ENCODE assay signal across 19 mouse cellular contexts in genomic region chr12:75748574-75748973, GRCm38 (mm10).
"Had no signal": no experiment of that assay in that cellular context is flagged by ENCODE, and none has a peak within 500 bp of the region (broad histone marks: within the 10 kb centered on the region; RNA-seq: fewer than 3 reads in every experiment).

No protein-coding gene starts in this region.

- H3K4me3 ChIP-seq: midbrain, embryonic 12.5 days; myocyte; neural tube, embryonic 13.5 days; neural tube, embryonic 15.5 days had no signal

- H3K4me1 ChIP-seq: midbrain, embryonic 12.5 days; neural tube, embryonic 13.5 days; neural tube, embryonic 15.5 days had no signal

- H3K9me3 ChIP-seq: midbrain, embryonic 12.5 days; neural tube, embryonic 13.5 days; neural tube, embryonic 15.5 days had no signal

- H3K27ac ChIP-seq: liver, embryonic 14.5 days; midbrain, embryonic 12.5 days; neural tube, embryonic 13.5 days; neural tube, embryonic 15.5 days had no signal

- H3K36me3 ChIP-seq: midbrain, embryonic 12.5 days; neural tube, embryonic 13.5 days; neural tube, embryonic 15.5 days had no signal

- ATAC-seq: midbrain, embryonic 16.5 days had no signal

- H3K9ac ChIP-seq: liver, embryonic 14.5 days; lung, embryonic 14.5 days; midbrain, embryonic 12.5 days; neural tube, embryonic 13.5 days; neural tube, embryonic 15.5 days had no signal

- DNase-seq: lung, adult 18-20 months; lung, embryonic 14.5 days; lung, postnatal 10 days; lung, postnatal 4 days; midbrain, embryonic 14.5 days; retina, postnatal 1 day; right cerebral cortex, adult 18-20 months; right cerebral cortex, postnatal 25 days; right cerebral cortex, postnatal 4 days; spleen, adult 18-20 months; thymus, adult 18-20 months; thymus, postnatal 14 days; thymus, postnatal 36 days had no signal

- H3K4me2 ChIP-seq: lung, embryonic 14.5 days; midbrain, embryonic 12.5 days; neural tube, embryonic 13.5 days; neural tube, embryonic 15.5 days had no signal

- H3K27me3 ChIP-seq: midbrain, embryonic 12.5 days; neural tube, embryonic 13.5 days; neural tube, embryonic 15.5 days had no signal
